16 mouse cellular contexts compared by ENCODE assay signal in the genomic region with DNA sequence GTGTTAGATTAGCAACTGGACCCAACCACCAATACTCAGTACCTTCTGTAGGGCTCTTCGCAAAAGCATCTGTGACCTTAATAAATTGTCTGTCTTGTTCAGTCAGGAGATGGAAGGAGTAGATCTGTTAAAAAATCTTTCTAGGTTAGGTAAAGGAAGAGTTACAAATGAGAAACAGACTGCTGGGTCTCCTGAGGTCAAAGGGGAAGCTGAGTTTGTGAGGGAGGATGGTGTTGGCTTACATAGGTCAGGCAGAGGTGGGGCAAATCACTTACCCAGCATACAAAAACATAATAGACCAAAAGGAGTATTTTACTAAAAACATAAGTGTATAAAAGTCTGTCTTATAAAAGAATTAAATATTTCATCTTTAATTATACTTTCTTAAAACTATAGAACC.
"Had no signal": no experiment of that assay in that cellular context is flagged by ENCODE, and none has a peak within 500 bp of the region (broad histone marks: within the 10 kb centered on the region; RNA-seq: fewer than 3 reads in every experiment).

No protein-coding gene starts in this region.

- ATAC-seq: lung, postnatal 0 days had no signal

- H3K36me3 ChIP-seq: liver, embryonic 15.5 days; stomach, embryonic 15.5 days had no signal

- H3K4me1 ChIP-seq: liver, embryonic 15.5 days; stomach, embryonic 15.5 days had no signal

- H3K4me2 ChIP-seq: liver, embryonic 11.5 days; liver, embryonic 15.5 days; midbrain, embryonic 11.5 days; stomach, embryonic 15.5 days had no signal

- H3K4me3 ChIP-seq: layer of hippocampus, adult 2 months; liver, embryonic 15.5 days; stomach, embryonic 15.5 days had no signal

- H3K27ac ChIP-seq: layer of hippocampus, adult 2 months; liver, embryonic 15.5 days; stomach, embryonic 15.5 days had no signal

- H3K9me3 ChIP-seq: liver, embryonic 15.5 days; stomach, embryonic 15.5 days had no signal

- H3K9ac ChIP-seq: liver, embryonic 15.5 days; stomach, embryonic 15.5 days had no signal

- DNase-seq: kidney, adult 18-20 months; kidney, postnatal 10 days; kidney, postnatal 4 days; lung, adult 2 months; lung, postnatal 4 days; retina, postnatal 1 day; right cerebral cortex, postnatal 4 days; spleen, adult 18-20 months; thymus, adult 2 months; thymus, postnatal 25 days had no signal

- H3K27me3 ChIP-seq: liver, embryonic 15.5 days; stomach, embryonic 15.5 days had no signal
